Comparison of ENCODE assay signal across 10 mouse cellular contexts in genomic region chr2:19445871-19446501, GRCm38 (mm10). TPM values are rescaled to one million over a fixed set of nuclear protein-coding genes. Genes with fewer than 3 reads are reported as not detected.
DNase-seq lines count a peak whose midpoint lies in the region; ATAC-seq and TF ChIP-seq lines count a peak whose summit lies in the region.
"Had no signal": no experiment of that assay in that cellular context is flagged by ENCODE, and none has a peak within 500 bp of the region (broad histone marks: within the 10 kb centered on the region; RNA-seq: fewer than 3 reads in every experiment).

No protein-coding gene starts in this region.

- peak overlapping the region; percentile 55 for H3K4me2 ChIP-seq in heart, embryonic 16.5 days (ENCODE audit: low read depth, low read length)
- peak overlapping the region; percentile 72 for H3K4me2 ChIP-seq in hindbrain, embryonic 13.5 days
- H3K4me2 ChIP-seq in midbrain, postnatal 0 days (ENCODE audit: low read depth, low read length, poor library complexity, severe bottlenecking) = peak overlapping the region; percentile 43

- no peaks in the 10 kb centered on the region for H3K9me3 ChIP-seq in heart, embryonic 16.5 days (replicated peaks; ENCODE audit: control insufficient read depth, low read length)
- H3K9me3 ChIP-seq in hindbrain, embryonic 13.5 days = no peaks in the 10 kb centered on the region
- no peaks in the 10 kb centered on the region for H3K9me3 ChIP-seq in midbrain, postnatal 0 days (ENCODE audit: low read length)

- 1% methylated on average over 67 of the region's 67 CpGs for WGBS in heart, embryonic 16.5 days
- under 1% methylated on average over 67 of the region's 67 CpGs for WGBS in hindbrain, embryonic 13.5 days
- under 1% methylated on average over 65 of the region's 67 CpGs for WGBS in midbrain, postnatal 0 days

- no peak overlapping the region for H3K9ac ChIP-seq in heart, embryonic 16.5 days (ENCODE audit: low read length)
- H3K9ac ChIP-seq in hindbrain, embryonic 13.5 days = peak overlapping the region; percentile 58
- no peak overlapping the region for H3K9ac ChIP-seq in midbrain, postnatal 0 days (replicated peaks; ENCODE audit: low read length, poor library complexity, severe bottlenecking)

- H3K4me3 ChIP-seq in heart, embryonic 16.5 days (ENCODE audit: low read length) = peak overlapping the region; percentile 36
- H3K4me3 ChIP-seq in hindbrain, embryonic 13.5 days = peak overlapping the region; percentile 45
- peak overlapping the region; percentile 29 for H3K4me3 ChIP-seq in midbrain, postnatal 0 days (ENCODE audit: low read depth, low read length)

- H3K27ac ChIP-seq in heart, embryonic 16.5 days (ENCODE audit: low read length) = no peak overlapping the region
- no peak overlapping the region for H3K27ac ChIP-seq in hindbrain, embryonic 13.5 days
- no peak overlapping the region for H3K27ac ChIP-seq in midbrain, postnatal 0 days (ENCODE audit: low read depth, low read length)

- H3K4me1 ChIP-seq in heart, embryonic 16.5 days (ENCODE audit: control insufficient read depth, insufficient read depth, low read length) = peaks cover 7% of the 10 kb centered on the region
- H3K4me1 ChIP-seq in hindbrain, embryonic 13.5 days (replicated peaks) = peaks cover 28% of the 10 kb centered on the region
- no peaks in the 10 kb centered on the region for H3K4me1 ChIP-seq in midbrain, postnatal 0 days (ENCODE audit: insufficient read depth, low read length)

- peaks cover 96% of the 10 kb centered on the region for H3K27me3 ChIP-seq in heart, embryonic 16.5 days (ENCODE audit: control insufficient read depth, insufficient read depth, low read length)
- peaks cover 96% of the 10 kb centered on the region for H3K27me3 ChIP-seq in hindbrain, embryonic 13.5 days
- peaks cover 89% of the 10 kb centered on the region for H3K27me3 ChIP-seq in midbrain, postnatal 0 days (ENCODE audit: insufficient read depth, low read length)

- no peak for TF ChIP-seq CTCF in midbrain, postnatal 0 days (IDR thresholded peaks at IDR 0.05)

- ATAC-seq in heart, embryonic 16.5 days (replicated peaks; ENCODE audit: extremely low read depth, insufficient read depth, low FRiP score) = no peak
- ATAC-seq in hindbrain, embryonic 13.5 days (ENCODE audit: low FRiP score) = peak; percentile 40
- ATAC-seq in midbrain, postnatal 0 days (ENCODE audit: low FRiP score) = no peak

- no peak for DNase-seq in heart, postnatal 10 days
- DNase-seq in brain, adult 2 months (ENCODE audit: low read depth, low spot score) = peak; percentile 7
- DNase-seq in midbrain, postnatal 0 days (ENCODE audit: low spot score) = no peak
- no peak for DNase-seq in left cerebral cortex, adult 11 months (ENCODE audit: low spot score)
- no peak for DNase-seq in spleen, adult 12 weeks (ENCODE audit: low spot score)
- no peak for DNase-seq in lung, postnatal 14 days

- no peaks in the 10 kb centered on the region for H3K36me3 ChIP-seq in heart, embryonic 16.5 days (ENCODE audit: control insufficient read depth, insufficient read depth)
- H3K36me3 ChIP-seq in hindbrain, embryonic 13.5 days = no peaks in the 10 kb centered on the region
- H3K36me3 ChIP-seq in midbrain, postnatal 0 days (ENCODE audit: insufficient read depth, low read length) = no peaks in the 10 kb centered on the region

- intact Hi-C loops in heart, postnatal 10 days (cut with DNase I) = no loop called here

RNA-seq across cellular contexts. Expression of gene Ptf1a, which starts 0.5 kb away (rescaled TPM):
- not detected in 2 replicates for polyA plus RNA-seq in heart, embryonic 16.5 days (2015; fragmentation: Nextera tagmentation; extraction: Ambion mirVana)
- total RNA-seq in heart, postnatal 10 days (2021) = not detected
- 1.3 and 3.1 TPM in 2 replicates for polyA plus RNA-seq in hindbrain, embryonic 13.5 days (2015; fragmentation: Nextera tagmentation; extraction: Ambion mirVana)
- total RNA-seq in midbrain, postnatal 0 days (2014; rRNA removed) = 3.0 TPM in 1 of 2 replicates, not detected in the other
- polyA plus RNA-seq in midbrain, postnatal 0 days (2015; fragmentation: Nextera tagmentation; extraction: Ambion mirVana) = not detected in 2 replicates
- total RNA-seq: gastrocnemius, adult 8-10 months; left cerebral cortex, postnatal 36 days had no signal
